In genomic region chr2:11208263-11208662, GRCm38 (mm10) we compare ENCODE assay signal across 12 mouse cellular contexts.
"Had no signal": no experiment of that assay in that cellular context is flagged by ENCODE, and none has a peak within 500 bp of the region (broad histone marks: within the 10 kb centered on the region; RNA-seq: fewer than 3 reads in every experiment).

No protein-coding gene starts in this region.

- H3K4me1 ChIP-seq: midbrain, embryonic 13.5 days had no signal

- H3K4me3 ChIP-seq: layer of hippocampus, adult 2 months; liver, embryonic 12.5 days; midbrain, embryonic 13.5 days; neural tube, embryonic 15.5 days had no signal

- H3K27ac ChIP-seq: layer of hippocampus, adult 2 months; liver, embryonic 12.5 days; midbrain, embryonic 13.5 days; neural tube, embryonic 15.5 days had no signal

- H3K36me3 ChIP-seq: liver, embryonic 12.5 days; midbrain, embryonic 13.5 days; neural tube, embryonic 15.5 days had no signal

- H3K27me3 ChIP-seq: liver, embryonic 12.5 days; midbrain, embryonic 13.5 days; neural tube, embryonic 15.5 days had no signal

- DNase-seq: kidney, adult 11 months; kidney, postnatal 10 days; kidney, postnatal 4 days; left cerebral cortex, postnatal 4 days; lung, embryonic 14.5 days; lung, postnatal 10 days; lung, postnatal 4 days; thymus, adult 2 months had no signal

- ATAC-seq: liver, embryonic 12.5 days; midbrain, embryonic 13.5 days had no signal
